Mouse (Mus musculus): ENCODE data around the gene Cdh16.

DNA sequence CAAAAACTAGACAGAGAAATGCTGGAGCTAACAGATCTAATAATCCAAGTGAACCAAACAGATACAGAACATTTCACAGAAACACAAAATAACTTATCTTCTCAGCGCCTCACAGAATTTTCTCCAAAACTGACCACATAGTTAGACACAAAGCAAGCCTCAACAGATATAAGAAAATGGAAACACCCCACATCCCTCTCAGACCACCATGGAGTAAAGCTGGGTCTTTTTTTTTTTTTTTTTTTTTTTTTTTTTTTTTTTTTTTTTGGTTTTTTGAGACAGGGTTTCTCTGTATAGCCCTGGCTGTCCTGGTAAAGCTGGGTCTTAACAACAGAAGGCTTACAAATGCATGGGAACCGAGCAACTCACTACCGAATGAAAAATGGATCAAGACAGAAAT lies 47.4 kb downstream of the Cdh16 start:
- TF ChIP-seq CTCF (IDR thresholded peaks at IDR 0.05; ENCODE audit: extremely low read depth, insufficient read depth, low read length) (no peak), POLR2A (IDR thresholded peaks at IDR 0.05; ENCODE audit: extremely low read depth, insufficient read depth, low read length) (no peak)

Data from cortical plate, adult 2 months (tissue).